Mouse (Mus musculus) small intestine, adult 2 months (tissue): ENCODE results near the gene Gpr135. TPM values are rescaled to one million over a fixed set of nuclear protein-coding genes. Genes with fewer than 3 reads are reported as not detected.
"Not testable (repeated sequence)": the region's sequence is repeated elsewhere in the genome, so short reads cannot be mapped to it uniquely, and the experiment has no call there.

Source experiments
- H3K27ac ChIP-seq: fragments of 200-500 bp; 2 replicates; pipeline ENCODE4 v1.5.1; 2012; ENCODE audit warnings: low read depth, low read length, control low read depth, inconsistent platforms; ENCODE audit not compliant: insufficient read depth
- H3K27me3 ChIP-seq: fragments of 200-500 bp; 2 replicates; pipeline ENCODE4 v1.6.1; 2012; ENCODE audit warnings: mild to moderate bottlenecking, moderate library complexity, low read length, inconsistent platforms; ENCODE audit not compliant: control insufficient read depth, insufficient read depth
- H3K36me3 ChIP-seq: fragments of 200-500 bp; 2 replicates; pipeline ENCODE4 v1.6.1; 2012; ENCODE audit warnings: mild to moderate bottlenecking, low read length, control low read depth, inconsistent platforms; ENCODE audit not compliant: control insufficient read depth, insufficient read depth
- H3K4me1 ChIP-seq: fragments of 200-500 bp; 2 replicates; pipeline ENCODE4 v1.6.1; 2012; ENCODE audit warnings: low read length, inconsistent platforms, mixed read lengths; ENCODE audit not compliant: control insufficient read depth, insufficient read depth, insufficient read length
- H3K4me3 ChIP-seq: fragments of 200-500 bp; 2 replicates; pipeline ENCODE4 v1.5.1; 2012; ENCODE audit warnings: low read depth, mild to moderate bottlenecking, control low read depth, inconsistent platforms, low read length, moderate library complexity
- CTCF ChIP-seq: fragments of 200-500 bp; IDR thresholded peaks from 2 replicates; pipeline ENCODE4 v1.5.1; 2012; ENCODE audit warnings: low read depth, mild to moderate bottlenecking, control low read depth, inconsistent platforms, low read length, moderate library complexity, mixed read lengths; ENCODE audit not compliant: insufficient replicate concordance, insufficient read length; ENCODE audit errors: extremely low read depth
- POLR2A ChIP-seq: fragments of 200-500 bp; IDR thresholded peaks from 2 replicates; pipeline ENCODE4 v1.6.1; 2012; ENCODE audit warnings: low read depth, mild to moderate bottlenecking, control low read depth, inconsistent platforms, low read length, moderate library complexity
- WGBS: fragments of 180-500 bp; shearing (Covaris S2); methylation state at CpG from one replicate; pipeline ENCODE4 v1.1.7; 2018; 5-methylcytosine and 5-hydroxymethylcytosine counted together
- polyA plus RNA-seq: library from polyadenylated mRNA; depleted of rRNA; stranded (reverse); fragments of >200 nt; gene quantifications from 2 replicates; pipeline ENCODE4 v1.2.3, GENCODE M21; 2012

Gpr135 gene
- polyA plus RNA-seq, 1 experiment: 0.46 TPM

- Histone ChIP-seq H3K36me3 (no peaks in the 10 kb centered on the region), H3K27ac (no peak overlapping the region), H3K4me1 (no peaks in the 10 kb centered on the region), H3K4me3 (no peak overlapping the region), H3K27me3 (0 out of 2 replicates have a peak, but pooled peaks cover 2% of the 10 kb centered on the region)
- WGBS: 35% methylated on average over 6 of the region's 6 CpGs
- no peak for TF ChIP-seq CTCF
- TF ChIP-seq POLR2A: no peak
Observed at GRCm38 (mm10) chr12:72053303-72053702, 17.6 kb downstream of the Gpr135 start.

- Histone ChIP-seq H3K36me3 (no peaks in the 10 kb centered on the region), H3K4me1 (no peaks in the 10 kb centered on the region), H3K27me3 (0 out of 2 replicates have a peak, but pooled peaks cover 2% of the 10 kb centered on the region), H3K4me3 (no peak overlapping the region), H3K27ac (no peak overlapping the region)
- WGBS: 81% methylated on average over 6 of the region's 6 CpGs
- TF ChIP-seq POLR2A: no peak
Observed at GRCm38 (mm10) chr12:72052571-72052970, 18.4 kb downstream of the Gpr135 start.

GRCm38 (mm10) chr12:72050821-72051220 is 20.1 kb downstream of the Gpr135 start:
- H3K4me1 ChIP-seq: no peaks in the 10 kb centered on the region
- no peak overlapping the region for H3K4me3 ChIP-seq
- no peaks in the 10 kb centered on the region for H3K36me3 ChIP-seq
- TF ChIP-seq POLR2A (no peak), CTCF (no peak)
- H3K27me3 ChIP-seq: 0 out of 2 replicates have a peak, but pooled peaks cover 2% of the 10 kb centered on the region
- H3K27ac ChIP-seq: no peak overlapping the region
- 88% methylated on average over 4 of the region's 4 CpGs for WGBS

GRCm38 (mm10) chr12:72050156-72050555 is 20.8 kb downstream of the Gpr135 start:
- WGBS: 75% methylated on average over 5 of the region's 5 CpGs
- H3K4me1 ChIP-seq, H3K4me3 ChIP-seq, H3K36me3 ChIP-seq, H3K27ac ChIP-seq, H3K27me3 ChIP-seq: not testable (repeated sequence)

- Histone ChIP-seq H3K4me1 (no peaks in the 10 kb centered on the region), H3K27me3 (no peaks in the 10 kb centered on the region), H3K4me3 (no peak overlapping the region), H3K36me3 (no peaks in the 10 kb centered on the region), H3K27ac (no peak overlapping the region)
- WGBS: under 1% methylated on average over 2 of the region's 2 CpGs
- TF ChIP-seq POLR2A: no peak
- no peak for TF ChIP-seq CTCF
Observed at GRCm38 (mm10) chr12:72047513-72047912, 23.4 kb downstream of the Gpr135 start.

- 90% methylated on average over 3 of the region's 3 CpGs for WGBS
- H3K27me3 ChIP-seq: no peaks in the 10 kb centered on the region
- no peak for TF ChIP-seq CTCF
- TF ChIP-seq POLR2A: no peak
Observed at GRCm38 (mm10) chr12:72041238-72041637, 29.7 kb downstream of the Gpr135 start.

GRCm38 (mm10) chr12:72039501-72039900 is 31.4 kb downstream of the Gpr135 start:
- H3K27ac ChIP-seq: no peak overlapping the region
- WGBS: 46% methylated on average over 8 of the region's 8 CpGs
- H3K4me3 ChIP-seq: no peak overlapping the region
- TF ChIP-seq CTCF: no peak
- TF ChIP-seq POLR2A: no peak
- H3K27me3 ChIP-seq: no peaks in the 10 kb centered on the region
- H3K4me1 ChIP-seq: no peaks in the 10 kb centered on the region
- H3K36me3 ChIP-seq: no peaks in the 10 kb centered on the region

More at GRCm38 (mm10) chr12:72041238-72041637, 29.7 kb downstream of the Gpr135 start:
- Histone ChIP-seq H3K4me3 (no peak overlapping the region), H3K4me1 (no peaks in the 10 kb centered on the region), H3K36me3 (no peaks in the 10 kb centered on the region), H3K27ac (no peak overlapping the region)

- no peak for TF ChIP-seq POLR2A
- TF ChIP-seq CTCF: no peak
- H3K36me3 ChIP-seq: no peaks in the 10 kb centered on the region
- H3K4me1 ChIP-seq: no peaks in the 10 kb centered on the region
- 68% methylated on average over 2 of the region's 2 CpGs for WGBS
- no peak overlapping the region for H3K4me3 ChIP-seq
- H3K27ac ChIP-seq: no peak overlapping the region
- H3K27me3 ChIP-seq: no peaks in the 10 kb centered on the region
Observed at GRCm38 (mm10) chr12:72038866-72039265, 32.1 kb downstream of the Gpr135 start.
